Mouse (Mus musculus) thymus, postnatal 10 days (tissue): ENCODE data around the gene Sema4a.

Source experiments
- DNase-seq, 2 experiments: peaks; one replicate each; pipeline ENCODE4 v3.0.0; 2021; ENCODE audit warnings: low spot score in 2 of 2

Gene Sema4a

DNA sequence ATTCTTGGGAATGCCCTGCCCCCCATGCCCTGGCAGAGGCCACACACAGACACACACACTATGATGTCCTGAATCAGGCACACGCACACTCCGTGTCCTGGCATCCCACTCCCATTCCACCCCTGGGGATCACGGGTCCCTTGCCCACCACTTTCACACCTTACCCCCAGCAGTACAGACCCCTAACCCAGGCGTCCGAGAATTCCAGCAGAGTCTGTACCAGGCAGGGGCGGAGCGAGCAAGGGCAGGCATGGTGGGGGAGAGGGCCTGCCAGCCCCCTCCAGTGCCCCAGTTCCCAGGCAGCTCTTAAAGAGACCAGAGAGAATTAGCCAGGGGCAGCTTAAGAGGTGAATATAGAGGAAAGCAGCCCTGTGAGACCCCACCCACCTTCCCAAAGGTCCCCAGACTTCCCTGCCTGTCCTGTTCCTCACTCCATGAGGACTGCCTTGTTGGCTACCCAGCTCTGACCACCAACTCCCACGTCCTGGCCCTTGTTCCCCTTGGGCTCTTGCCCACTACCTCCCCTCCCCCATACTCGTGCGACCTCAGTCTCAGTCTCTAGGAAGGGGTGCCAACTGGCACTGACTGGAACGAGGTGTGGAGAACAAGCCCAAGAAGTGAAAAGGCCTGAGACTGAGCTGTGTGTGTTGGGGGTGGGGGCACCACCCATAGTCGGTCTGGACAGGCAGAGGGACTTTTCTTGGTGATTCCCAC is at the start of gene Sema4a:
Gene Sema4a (minus strand): TSS at position 200 of the 714 bp plus-strand sequence.
- DNase-seq: no peak

DNA sequence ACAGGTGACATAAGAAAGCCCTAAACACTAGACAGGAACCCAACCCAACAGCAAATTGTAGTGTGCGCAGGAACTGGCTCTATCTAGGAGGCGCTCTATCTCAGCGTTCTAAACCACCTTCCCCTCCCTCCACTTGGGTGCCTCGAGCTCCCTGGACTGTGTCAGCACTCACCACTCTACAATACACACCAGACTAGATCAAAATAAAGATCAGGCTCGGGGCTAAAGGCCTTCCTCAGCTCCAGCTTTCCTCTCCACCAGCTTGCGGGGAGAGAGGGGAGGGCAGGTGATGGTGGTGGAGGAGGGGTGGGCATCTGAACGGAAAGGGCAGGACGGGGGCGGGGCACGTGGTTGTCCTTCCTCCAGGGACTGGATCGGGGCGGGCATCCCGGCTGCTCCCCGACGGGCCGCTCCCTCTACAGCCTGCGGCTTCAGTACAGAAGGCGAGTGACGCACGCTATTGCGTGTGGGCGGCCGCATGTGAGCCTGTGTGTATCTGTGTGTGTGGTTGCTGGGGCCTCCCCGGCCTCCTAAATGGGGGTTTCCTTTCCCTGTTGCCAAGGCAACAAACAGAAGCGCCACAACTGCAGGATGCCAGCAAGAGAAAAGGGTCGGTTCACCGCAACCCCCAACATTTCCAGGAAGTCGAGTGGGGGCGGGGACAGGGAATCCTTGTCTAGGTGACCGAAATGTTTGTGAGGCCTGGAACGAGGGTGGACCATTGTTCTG is 48.9 kb upstream of the Sema4a start, which contains the start of gene Lmna:
Gene Lmna (minus strand): TSS at position 265 of the 729 bp plus-strand sequence.
- peak; percentile 90 to 93 for DNase-seq

DNA sequence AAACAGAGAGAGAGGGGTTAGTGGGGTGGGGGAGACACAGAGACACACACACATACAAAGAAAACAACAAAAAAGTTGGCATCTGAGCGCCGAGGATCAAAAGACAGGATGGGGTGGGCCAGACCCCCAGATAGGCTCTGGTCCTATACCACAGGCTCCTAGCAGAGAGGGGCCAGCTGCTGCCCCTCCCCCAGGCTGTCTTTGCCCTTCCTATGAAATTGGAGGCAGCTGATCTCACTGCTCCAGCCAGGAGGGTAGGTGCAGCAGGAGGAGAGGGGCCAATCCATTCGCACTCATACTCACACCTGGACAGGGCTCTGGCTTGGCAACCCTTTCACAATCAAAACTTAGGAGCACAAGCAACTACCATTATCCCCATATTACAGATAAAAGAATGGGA is 48.3 kb upstream of the Sema4a start:
- DNase-seq: no peak

DNA sequence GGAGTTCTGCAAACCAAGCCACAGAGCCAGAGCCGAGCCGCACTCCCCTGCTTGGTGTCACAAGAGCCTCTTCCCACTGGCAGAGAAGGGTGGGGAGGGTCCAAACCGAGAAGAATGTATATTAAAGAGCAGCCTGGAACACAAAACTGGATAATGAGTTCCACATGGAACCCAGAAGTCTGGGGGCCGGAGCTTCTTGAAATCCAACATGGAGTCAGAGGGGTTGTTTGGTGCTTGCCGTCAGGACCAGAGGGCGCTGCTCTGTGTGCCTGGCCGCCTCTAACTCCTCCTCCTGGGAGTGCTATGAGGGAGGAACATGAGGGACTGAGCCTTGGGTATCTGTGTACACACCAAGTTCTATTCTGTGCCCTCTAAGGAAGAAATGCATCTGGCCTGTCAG is 44.8 kb upstream of the Sema4a start:
- no peak for DNase-seq

DNA sequence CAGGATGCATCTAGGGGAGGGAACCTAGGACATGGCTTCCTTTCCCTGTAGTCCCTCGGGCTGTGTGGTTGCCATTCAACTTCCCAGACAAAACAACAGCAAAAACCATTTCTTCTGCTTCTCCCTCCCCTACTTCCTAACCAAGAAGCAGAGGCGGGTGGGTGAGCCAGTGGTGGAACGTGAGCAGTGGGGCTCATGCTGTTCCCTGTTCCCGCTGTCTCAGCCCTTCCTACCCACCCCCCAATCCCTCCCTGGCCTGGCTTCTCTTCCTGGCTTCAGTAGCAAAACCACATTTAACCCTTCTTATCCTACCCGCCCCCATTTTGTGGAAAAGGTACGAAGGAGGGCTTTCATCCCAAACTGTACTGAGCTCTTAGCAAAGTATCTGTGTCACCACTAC is 44.1 kb upstream of the Sema4a start:
- DNase-seq: no peak

DNA sequence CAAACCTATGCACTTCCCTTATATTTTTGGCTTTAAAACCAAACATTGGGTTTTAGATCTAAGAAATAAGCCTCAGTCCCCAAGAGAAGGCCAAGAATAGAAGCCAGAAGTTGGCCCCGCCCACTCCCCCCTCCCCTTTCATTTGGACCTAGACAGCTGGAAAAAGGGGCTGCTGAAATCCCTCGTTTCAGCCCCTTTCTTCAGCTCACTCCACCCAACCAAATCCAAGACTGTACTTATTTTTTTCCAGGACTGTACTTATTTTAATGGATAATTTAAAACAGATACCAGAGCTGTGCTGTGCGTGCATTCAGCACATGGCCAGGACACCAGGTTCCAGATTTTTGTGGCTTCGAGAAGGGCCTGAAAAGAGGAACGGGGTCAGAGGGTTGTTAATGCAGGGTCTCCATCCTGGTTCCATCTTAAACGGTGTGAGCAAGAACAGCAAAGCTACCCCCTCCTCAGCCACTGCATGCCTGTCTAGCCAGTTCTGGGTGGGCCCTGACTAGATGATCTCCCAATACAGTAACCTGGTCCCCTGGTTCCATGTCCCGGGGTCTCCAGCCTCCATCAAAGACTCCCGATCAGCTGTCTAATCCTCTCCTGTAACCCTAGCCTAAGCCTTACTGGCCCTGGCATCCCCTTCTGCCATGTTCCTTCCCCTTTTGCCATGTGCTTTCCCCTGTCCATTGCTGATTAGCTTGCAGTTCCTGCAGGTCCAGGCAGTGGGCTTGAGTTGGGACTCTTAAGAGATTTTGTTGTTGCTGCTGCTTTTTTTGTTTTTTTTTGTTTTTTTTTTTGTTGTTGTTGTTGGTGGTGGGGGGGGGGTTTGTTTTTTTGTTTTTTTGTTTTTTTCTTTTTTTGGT is 43.1 kb upstream of the Sema4a start:
- no peak for DNase-seq

DNA sequence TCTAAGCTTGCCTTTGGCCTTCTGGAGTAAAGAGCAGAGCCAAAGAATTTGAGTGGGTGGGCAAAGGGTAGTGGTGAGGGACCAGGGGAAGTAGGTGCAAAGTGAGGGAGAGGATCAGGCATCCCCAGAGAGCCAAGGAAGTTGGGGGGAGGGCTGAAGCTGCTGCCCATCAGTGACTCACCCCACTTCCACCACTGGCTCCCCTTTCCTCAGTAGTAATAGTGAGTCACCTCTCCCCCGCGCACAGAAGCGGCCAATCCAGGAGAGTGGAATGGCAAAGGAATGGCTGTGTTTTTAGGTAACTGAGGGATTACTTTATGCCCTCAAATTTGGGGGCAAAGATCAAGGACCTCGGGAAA is 42.5 kb upstream of the Sema4a start:
- no peak for DNase-seq

DNA sequence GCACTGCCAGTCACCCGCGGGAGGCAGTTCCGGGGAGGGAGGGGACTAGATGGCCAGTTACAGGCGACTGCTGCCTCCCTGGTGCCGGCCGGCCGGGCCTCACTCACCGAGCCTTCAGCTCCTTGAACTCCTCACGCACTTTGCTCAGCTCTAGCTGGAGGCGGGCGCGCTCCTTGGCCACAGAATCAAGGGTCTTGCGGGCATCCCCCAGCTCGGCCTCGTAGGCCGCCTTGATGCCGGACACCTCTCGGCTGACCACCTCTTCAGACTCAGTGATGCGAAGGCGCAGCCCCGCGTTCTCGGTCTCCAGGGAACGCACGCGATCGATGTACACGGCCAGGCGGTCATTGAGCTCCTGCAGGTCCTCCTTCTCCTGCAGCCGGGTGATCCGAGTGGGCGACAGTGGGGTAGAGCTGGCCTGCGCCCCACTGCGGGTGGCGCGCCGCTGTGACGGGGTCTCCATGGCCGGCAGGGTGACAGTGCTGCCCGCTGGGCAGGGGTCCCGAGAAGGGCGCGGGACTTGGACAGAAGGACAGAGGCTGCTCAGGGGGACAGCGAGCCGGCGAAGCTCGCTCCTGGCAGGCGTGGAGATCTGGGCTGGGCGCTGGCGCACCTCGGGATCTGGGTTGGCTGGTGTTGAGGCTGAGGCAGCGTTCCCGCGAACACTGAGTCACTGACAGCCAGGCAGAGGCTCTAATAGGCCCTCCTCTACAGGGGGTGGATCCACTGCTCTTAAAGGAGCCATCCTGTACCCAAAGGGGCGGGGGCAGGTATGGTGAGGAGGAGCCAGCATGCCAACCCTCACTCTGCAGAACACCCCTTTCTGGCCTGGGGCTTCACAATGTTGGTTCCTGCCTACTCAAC is 41.9 kb upstream of the Sema4a start:
- DNase-seq: no peak

DNA sequence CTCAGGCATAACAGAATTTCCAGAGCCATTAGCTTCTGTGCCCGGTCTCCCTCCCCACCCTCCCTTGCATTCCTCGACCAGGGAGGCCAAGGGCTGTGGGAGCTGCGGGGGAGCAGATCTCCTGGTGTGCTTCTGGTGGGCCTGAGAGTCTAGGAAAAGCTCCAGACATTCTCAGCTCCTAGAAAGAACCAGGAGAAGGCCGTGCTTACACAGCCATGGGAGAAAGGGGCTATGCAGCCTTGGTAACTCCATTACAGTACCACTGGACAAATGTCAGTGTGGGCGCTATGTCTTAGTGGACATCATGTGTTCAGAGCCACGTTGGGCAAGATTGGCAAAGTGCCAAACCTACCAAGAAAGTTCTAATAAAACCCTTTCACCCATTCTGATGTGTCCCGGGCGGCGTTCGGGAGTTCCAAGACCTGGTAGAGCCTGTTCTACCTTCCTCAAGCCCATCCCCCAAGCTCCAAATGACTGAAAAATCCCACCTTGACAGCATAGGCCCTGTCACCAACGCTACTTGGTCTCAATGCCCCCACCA is 41.1 kb upstream of the Sema4a start:
- DNase-seq: no peak

DNA sequence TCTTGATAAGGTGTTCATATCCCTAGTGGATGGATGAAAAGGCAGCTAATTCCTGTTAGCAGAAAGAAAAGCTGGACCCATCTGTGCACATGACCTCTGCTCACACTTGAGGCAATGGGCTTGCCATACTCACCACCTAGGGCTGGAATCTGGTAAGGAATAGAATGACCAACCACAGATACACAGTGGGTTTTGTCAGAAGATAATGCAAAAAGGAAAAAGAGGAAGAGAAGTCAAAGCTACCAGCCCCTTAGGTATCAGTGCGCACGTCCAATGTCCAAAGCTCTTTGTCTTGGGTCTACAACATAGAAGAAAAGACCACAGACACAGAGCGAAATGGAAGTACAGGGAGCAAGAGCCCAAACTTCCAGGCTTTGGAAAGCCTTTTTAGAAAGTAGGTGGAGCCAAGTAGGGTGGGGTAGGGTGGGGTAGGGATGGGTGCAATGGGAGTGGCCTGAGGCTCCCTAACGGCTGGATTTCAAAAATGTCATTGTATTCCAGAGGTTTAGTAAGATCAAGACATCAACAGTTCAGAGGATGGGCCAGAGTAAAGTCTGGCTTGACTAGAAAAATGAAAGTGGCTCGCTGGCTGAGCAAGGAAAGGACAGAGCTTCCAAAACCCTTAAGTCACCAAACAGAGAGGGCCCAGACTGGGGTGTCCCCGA is 40.5 kb upstream of the Sema4a start:
- DNase-seq: no peak

DNA sequence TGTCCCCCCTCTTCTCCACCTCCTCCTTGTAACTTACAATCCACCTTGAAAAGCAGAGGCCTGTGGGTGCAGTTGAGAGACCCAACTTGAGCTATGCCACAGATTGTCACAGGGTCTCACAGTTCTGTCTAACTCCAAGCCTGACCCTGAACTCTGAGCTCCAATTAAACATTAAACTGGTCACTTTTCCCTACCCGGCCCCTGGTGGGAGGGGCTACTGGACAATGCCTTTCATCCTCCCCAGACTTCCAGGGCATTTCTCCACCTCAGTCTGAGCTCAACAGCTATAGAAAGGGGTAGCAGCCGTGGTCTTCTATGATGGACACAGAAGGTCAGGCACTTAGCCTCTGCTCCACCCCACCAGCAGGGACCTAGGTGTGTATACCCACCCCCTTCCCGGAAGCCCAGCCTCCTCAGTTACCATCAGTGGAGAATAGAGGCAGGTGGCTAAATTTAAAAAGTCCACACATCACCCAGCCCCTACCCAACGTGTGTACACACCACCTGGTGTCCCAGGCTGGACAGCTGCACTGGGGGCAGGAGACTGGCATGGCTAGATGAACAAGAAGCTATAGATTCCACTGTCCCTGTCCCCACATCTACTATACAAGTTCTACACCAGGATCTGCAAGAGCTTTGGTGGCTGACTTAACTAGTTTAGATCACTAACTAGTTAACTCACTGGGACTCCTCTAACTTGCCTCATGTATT is 39.8 kb upstream of the Sema4a start:
- no peak for DNase-seq

DNA sequence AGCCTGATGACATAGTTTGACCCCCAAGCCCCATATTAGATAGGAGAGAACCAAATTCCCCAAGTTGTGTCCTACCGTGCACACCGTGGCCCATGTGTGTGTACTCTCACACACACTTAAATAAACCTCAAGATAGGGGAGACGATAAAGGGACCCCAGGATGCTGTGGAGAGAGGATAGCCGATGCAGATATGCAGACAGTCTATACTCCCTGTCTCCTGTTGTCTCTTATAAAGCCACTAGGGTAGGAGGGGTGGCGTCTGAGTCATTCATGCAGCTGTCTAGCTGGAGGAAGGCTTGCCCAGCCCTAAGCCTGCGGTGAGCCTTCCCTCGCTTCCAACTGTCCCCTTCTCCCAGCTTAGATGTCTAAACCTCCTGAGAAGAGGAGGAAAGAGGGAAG is 39.1 kb upstream of the Sema4a start:
- no peak for DNase-seq

DNA sequence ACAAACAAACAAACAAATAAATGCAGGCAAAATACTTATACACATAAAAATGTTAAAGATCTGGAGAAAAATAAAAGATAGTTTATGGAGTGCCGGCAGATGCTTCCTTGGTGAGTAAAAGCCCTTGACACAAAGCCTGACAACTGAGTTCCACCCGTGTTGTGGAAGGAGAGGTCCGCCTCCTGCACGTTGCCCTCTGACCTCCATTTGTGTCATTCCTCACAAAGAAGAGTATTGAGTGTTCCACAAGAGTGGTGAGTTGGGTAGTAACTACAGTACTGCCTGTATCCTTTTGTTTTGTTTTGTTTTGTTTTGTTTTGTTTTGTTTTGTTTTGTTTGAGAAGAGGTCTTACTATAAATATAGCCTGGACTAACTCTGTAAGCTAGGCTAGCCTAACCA is 38.6 kb upstream of the Sema4a start:
- DNase-seq: no peak

DNA sequence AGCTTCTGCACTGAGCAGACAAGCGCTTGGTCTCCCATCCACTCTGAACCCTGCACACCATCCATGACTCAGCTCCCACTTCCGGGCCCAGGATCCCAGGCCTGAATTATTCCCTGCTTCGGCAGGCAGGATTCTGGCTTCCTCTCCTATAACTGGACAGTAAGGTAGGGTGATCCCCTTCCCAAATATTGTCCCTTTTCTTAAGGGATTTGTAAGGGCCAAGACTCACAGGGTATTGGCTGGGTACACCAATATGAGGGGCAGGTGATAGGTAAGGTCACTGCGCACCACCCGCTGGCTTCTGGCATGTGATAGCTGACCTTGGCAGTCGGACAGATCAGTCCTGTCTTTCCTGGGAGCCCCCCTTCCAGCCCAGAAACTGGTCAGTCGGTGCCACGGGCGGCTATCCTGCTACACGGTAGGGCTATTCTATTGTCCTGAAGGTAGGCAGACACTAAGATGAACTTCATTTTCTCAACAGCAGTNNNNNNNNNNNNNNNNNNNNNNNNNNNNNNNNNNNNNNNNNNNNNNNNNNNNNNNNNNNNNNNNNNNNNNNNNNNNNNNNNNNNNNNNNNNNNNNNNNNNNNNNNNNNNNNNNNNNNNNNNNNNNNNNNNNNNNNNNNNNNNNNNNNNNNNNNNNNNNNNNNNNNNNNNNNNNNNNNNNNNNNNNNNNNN is 34.9 kb upstream of the Sema4a start:
- no peak for DNase-seq

DNA sequence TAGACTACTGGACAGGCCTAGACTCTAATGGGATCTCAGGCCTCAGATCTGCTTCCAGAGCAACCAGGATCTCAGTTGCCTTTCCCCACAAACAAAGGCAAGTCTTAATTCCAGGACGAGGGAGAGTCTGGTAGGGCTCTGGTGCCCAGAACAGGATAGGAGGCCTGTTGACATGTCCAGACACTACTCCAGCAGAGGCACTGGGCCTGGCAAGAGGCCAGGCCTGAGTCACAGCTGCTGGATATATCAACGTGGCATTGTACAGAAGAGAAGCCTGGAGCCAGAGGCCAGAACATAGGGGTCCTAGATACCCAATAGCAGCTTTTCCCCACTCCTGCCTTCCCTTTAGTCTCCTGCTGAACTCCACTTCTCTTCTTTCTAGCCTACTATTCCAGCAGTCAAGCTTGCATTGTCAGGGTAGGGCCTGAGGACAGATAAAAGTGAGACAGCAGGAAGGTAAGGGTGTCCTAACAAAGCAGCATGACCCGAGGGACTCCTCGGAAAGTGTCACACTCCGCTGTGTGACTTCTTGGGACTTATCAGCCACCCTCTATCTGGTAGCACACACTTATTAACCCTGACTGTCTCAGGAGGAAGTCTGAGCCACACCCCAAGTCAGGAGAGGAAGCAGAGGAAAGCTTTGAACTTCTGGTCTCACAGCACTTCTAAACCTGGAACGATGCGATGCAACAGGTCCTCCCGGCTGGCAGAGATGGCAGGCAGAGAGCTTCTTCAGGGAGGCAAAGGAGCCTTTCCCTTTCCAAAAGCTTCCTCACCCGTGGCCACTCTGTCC is 34.0 kb upstream of the Sema4a start:
- no peak for DNase-seq

DNA sequence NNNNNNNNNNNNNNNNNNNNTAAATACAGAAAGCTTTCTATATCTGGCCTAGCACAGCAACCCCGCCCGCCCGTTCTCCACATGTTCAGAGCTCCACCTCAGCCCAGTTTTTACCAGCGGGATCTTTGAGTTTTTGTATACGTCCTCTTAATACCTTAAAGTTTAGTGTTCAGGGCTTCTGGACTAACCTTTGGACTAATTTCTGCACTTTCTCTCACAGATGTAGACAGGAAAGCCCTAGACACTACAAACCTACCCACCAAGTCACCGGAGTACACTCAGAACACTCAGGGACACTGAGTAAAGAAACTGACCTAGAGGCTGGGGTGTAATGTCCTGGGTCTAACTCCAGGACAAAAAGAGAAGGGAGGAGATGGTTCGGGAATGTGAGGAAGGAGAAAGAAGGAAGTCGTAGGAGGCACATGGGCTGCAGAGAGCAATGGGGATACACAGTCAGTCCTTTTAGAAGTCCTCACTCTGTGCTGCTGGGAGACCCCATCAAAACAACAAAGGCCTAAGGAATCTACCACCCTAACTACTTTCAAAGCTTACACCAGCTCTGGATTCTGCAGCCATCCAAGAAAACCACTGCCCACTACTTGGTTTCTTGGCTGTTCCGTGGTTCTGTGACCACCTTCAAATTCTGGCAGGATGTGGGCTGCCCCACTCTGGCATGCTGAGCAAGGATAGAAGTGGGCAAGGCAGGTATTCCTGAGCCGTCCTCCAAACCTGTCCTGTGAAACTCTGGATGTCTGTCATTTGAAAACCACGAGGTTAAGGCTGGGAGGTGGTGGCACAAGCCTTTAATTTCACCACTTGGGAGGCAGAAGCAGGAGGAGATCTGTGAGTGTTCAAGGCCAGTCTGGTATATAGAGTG is 33.0 kb upstream of the Sema4a start:
- DNase-seq: no peak

DNA sequence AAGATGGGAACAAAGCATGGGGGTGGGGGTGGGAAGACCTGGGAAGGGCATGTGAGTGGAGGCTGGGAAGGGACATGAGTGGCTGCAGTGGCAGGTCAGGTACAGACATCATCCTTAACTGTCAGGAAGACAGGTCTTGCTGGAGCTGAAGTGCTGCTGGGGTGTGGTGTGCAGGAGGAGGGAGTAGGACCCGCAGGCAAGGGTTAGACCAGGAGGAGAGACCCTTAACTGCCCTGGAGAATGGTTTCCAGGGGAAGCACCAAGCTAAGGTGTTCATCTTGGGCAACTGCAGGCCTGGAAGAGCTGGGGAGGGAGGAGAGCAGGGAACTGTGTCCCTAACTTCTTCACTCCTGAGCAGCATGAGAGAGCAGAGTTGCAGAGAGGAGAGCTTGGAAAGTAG is 26.4 kb upstream of the Sema4a start:
- DNase-seq: no peak

DNA sequence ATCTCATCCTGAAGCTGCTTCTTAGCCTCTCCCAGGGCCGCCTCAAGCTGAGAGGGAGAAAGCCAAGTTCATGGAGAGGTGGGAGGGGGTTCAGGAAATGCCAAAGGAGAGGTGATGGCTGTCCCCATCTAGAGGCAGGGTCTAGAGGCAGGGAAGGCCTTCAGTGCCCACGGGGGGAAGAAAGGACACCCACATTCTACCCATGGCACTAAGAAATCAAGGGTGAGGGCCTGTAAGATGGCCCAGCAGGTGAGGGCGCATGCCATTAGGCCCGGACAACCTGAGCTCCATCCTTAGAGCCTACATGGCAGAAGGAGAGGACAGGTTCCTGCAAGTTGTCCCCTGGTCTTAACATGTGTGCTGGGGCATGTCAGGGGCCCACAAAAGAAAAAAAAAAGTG is 25.9 kb upstream of the Sema4a start:
- no peak for DNase-seq
